Mouse (Mus musculus) bone marrow, adult 2 months (tissue): ENCODE data around the gene Zfp791. TPM values are rescaled to one million over a fixed set of nuclear protein-coding genes. Genes with fewer than 3 reads are reported as not detected.

Experiments used
- H3K27ac ChIP-seq: fragments of 200-500 bp; 2 replicates; pipeline ENCODE4 v1.5.1; 2012; ENCODE audit warnings: low read depth, mild to moderate bottlenecking, control low read depth, inconsistent platforms, low read length; ENCODE audit not compliant: control insufficient read depth, poor library complexity, insufficient read depth
- H3K4me1 ChIP-seq: fragments of 200-500 bp; 2 replicates; pipeline ENCODE4 v1.6.1; 2011; ENCODE audit warnings: low read length; ENCODE audit not compliant: control insufficient read depth, insufficient read depth
- H3K4me3 ChIP-seq: fragments of 200-500 bp; replicated peaks from 2 replicates; pipeline ENCODE3; 2011; ENCODE audit warnings: mild to moderate bottlenecking, low read depth, low read length, control low read depth; ENCODE audit not compliant: control insufficient read depth
- CTCF ChIP-seq: fragments of 200-500 bp; IDR thresholded peaks from 2 replicates; pipeline ENCODE4 v1.5.1; 2011; ENCODE audit warnings: low read length, control low read depth; ENCODE audit not compliant: control insufficient read depth, insufficient read depth
- POLR2A ChIP-seq: fragments of 200-500 bp; IDR thresholded peaks from 2 replicates; pipeline ENCODE4 v1.6.1; 2011; ENCODE audit warnings: low read depth, mild to moderate bottlenecking, control low read depth, low read length, borderline replicate concordance; ENCODE audit not compliant: control insufficient read depth
- WGBS: fragments of 180-500 bp; shearing (Covaris S2); methylation state at CpG from one replicate; pipeline ENCODE4 v1.1.7; 2018; 5-methylcytosine and 5-hydroxymethylcytosine counted together
- polyA plus RNA-seq: library from polyadenylated mRNA; stranded (reverse); fragments of >200 nt; gene quantifications from 2 replicates; pipeline ENCODE4 v1.2.4, GENCODE M21; 2011; ENCODE audit warnings: low replicate concordance; ENCODE audit not compliant: missing spikeins, insufficient read depth, insufficient read length

The Zfp791 gene
- polyA plus RNA-seq, 1 experiment, result not detected

- H3K27ac ChIP-seq, result peak within 1 kb of the TSS; percentile 94
- H3K4me3 ChIP-seq, result peak within 1 kb of the TSS; percentile 95
- WGBS, result under 1% methylated on average over 68 of the region's 68 CpGs
- no peak; the same call in 1 of the 2 replicates for TF ChIP-seq CTCF
- peak; percentile 56; the same call in 1 of the 2 replicates for TF ChIP-seq POLR2A
- H3K4me1 ChIP-seq, result no peaks in the 10 kb centered on the region; the same call in 1 of the 2 replicates
These were observed 51.2 kb downstream of the Zfp791 start, which contains the start of gene Dhps for GRCm38 (mm10) chr8:85071514-85072281. Dhps (plus strand) TSS chr8:85071757.

- Histone ChIP-seq H3K4me1 (no peaks in the 10 kb centered on the region; the same call in 1 of the 2 replicates), H3K27ac (no peak overlapping the region), H3K4me3 (no peak overlapping the region)
- WGBS, result 60% methylated on average over 5 of the region's 5 CpGs
- no peak for TF ChIP-seq CTCF
- no peak for TF ChIP-seq POLR2A
These were observed 51.9 kb downstream of the Zfp791 start for GRCm38 (mm10) chr8:85071041-85071440.

- no peak within 1 kb of the TSS for H3K4me3 ChIP-seq
- TF ChIP-seq POLR2A, result no peak
- TF ChIP-seq CTCF, result no peak
- H3K27ac ChIP-seq, result no peak within 1 kb of the TSS
- no peaks in the 10 kb centered on the region; the same call in 1 of the 2 replicates for H3K4me1 ChIP-seq
These were observed 54.9 kb downstream of the Zfp791 start, which contains the start of gene Gm5741 for GRCm38 (mm10) chr8:85067982-85068381. Gm5741 (minus strand) TSS chr8:85067982.

- Histone ChIP-seq H3K4me3 (no peak overlapping the region), H3K27ac (no peak overlapping the region), H3K4me1 (no peaks in the 10 kb centered on the region; the same call in 1 of the 2 replicates)
- TF ChIP-seq CTCF, result no peak
- no peak for TF ChIP-seq POLR2A
- WGBS, result 94% methylated on average over 2 of the region's 2 CpGs
These were observed 55.7 kb downstream of the Zfp791 start for GRCm38 (mm10) chr8:85067155-85067554.

GRCm38 (mm10) chr8:85065213-85065612, 57.7 kb downstream of the Zfp791 start:
- Histone ChIP-seq H3K4me3 (no peak overlapping the region), H3K4me1 (peaks cover 2% of the 10 kb centered on the region; the same call in 1 of the 2 replicates), H3K27ac (no peak overlapping the region)
- WGBS, result 63% methylated on average over 2 of the region's 2 CpGs
- TF ChIP-seq POLR2A (no peak), CTCF (no peak)

- Histone ChIP-seq H3K4me1 (peaks cover 2% of the 10 kb centered on the region; the same call in 1 of the 2 replicates), H3K27ac (no peak overlapping the region), H3K4me3 (no peak overlapping the region)
- TF ChIP-seq CTCF, result no peak
- no peak for TF ChIP-seq POLR2A
- 87% methylated on average over 4 of the region's 4 CpGs for WGBS
These were observed 60.3 kb downstream of the Zfp791 start for GRCm38 (mm10) chr8:85062603-85063002.

GRCm38 (mm10) chr8:85059879-85060616, 62.8 kb downstream of the Zfp791 start, which contains the start of gene Fbxw9:
Fbxw9 (plus strand) TSS chr8:85060055.
- H3K4me3 ChIP-seq, result peak within 1 kb of the TSS; percentile 98
- H3K4me1 ChIP-seq, result peaks cover 2% of the 10 kb centered on the region; the same call in 1 of the 2 replicates
- peak within 1 kb of the TSS; percentile 41; the same call in 1 of the 2 replicates for H3K27ac ChIP-seq
- WGBS, result under 1% methylated on average over 53 of the region's 53 CpGs
- no peak for TF ChIP-seq POLR2A
- TF ChIP-seq CTCF, result no peak

Other genes starting within 250 kb of the Zfp791 start
- 19.1 and 33.0 TPM in 2 replicates for gene Gcdh, start 229.2 kb downstream of the Zfp791 start, polyA plus RNA-seq
- gene Klf1, start 221.2 kb downstream of the Zfp791 start, polyA plus RNA-seq, result 142 and 168 TPM in 2 replicates
- 35.0 and 54.0 TPM in 2 replicates for gene Dnase2a, start 214.5 kb downstream of the Zfp791 start, polyA plus RNA-seq
- not detected in 2 replicates for gene Mast1, start 185.7 kb downstream of the Zfp791 start, polyA plus RNA-seq
- gene Rtbdn, start 176.1 kb downstream of the Zfp791 start, polyA plus RNA-seq, result not detected in 2 replicates
- not detected in 2 replicates for gene Gm49661, start 153.7 kb downstream of the Zfp791 start, polyA plus RNA-seq
- 1,113 and 1,804 TPM in 2 replicates for gene Prdx2, start 153.5 kb downstream of the Zfp791 start, polyA plus RNA-seq
- gene Rnaseh2a, start 153.3 kb downstream of the Zfp791 start, polyA plus RNA-seq, result 40.8 and 54.9 TPM in 2 replicates
- 11.1 and 18.4 TPM in 2 replicates for gene Junb, start 144.4 kb downstream of the Zfp791 start, polyA plus RNA-seq
- gene Hook2, start 132.5 kb downstream of the Zfp791 start, polyA plus RNA-seq, result 3.5 and 7.3 TPM in 2 replicates
- gene Best2, start 108.6 kb downstream of the Zfp791 start, polyA plus RNA-seq, result not detected in 2 replicates
- gene Asna1, start 97.8 kb downstream of the Zfp791 start, polyA plus RNA-seq, result 20.7 and 46.6 TPM in 2 replicates
- gene Trir, start 96.3 kb downstream of the Zfp791 start, polyA plus RNA-seq, result 240 and 300 TPM in 2 replicates
- gene Tnpo2, start 86.2 kb downstream of the Zfp791 start, polyA plus RNA-seq, result 35.5 and 49.9 TPM in 2 replicates
- gene Fbxw9, start 63.0 kb downstream of the Zfp791 start, polyA plus RNA-seq, result 4.1 and 14.3 TPM in 2 replicates
- 4.3 TPM in 1 of 2 replicates, not detected in the other for gene Gm5741, start 55.1 kb downstream of the Zfp791 start, polyA plus RNA-seq
- 31.0 and 39.6 TPM in 2 replicates for gene Dhps, start 51.3 kb downstream of the Zfp791 start, polyA plus RNA-seq
- 26.9 and 42.0 TPM in 2 replicates for gene Wdr83os, start 42.4 kb downstream of the Zfp791 start, polyA plus RNA-seq
- 57.4 and 100 TPM in 2 replicates for gene Wdr83, start 41.8 kb downstream of the Zfp791 start, polyA plus RNA-seq
- 19.2 and 64.3 TPM in 2 replicates for gene Man2b1, start 39.8 kb downstream of the Zfp791 start, polyA plus RNA-seq
- gene Cks1brt, start 28.8 kb upstream of the Zfp791 start, polyA plus RNA-seq, result not detected in 2 replicates
- not detected in 2 replicates for gene Olfr371, start 102.9 kb upstream of the Zfp791 start, polyA plus RNA-seq
- gene Orc6, start 176.5 kb upstream of the Zfp791 start, polyA plus RNA-seq, result 58.9 and 65.2 TPM in 2 replicates
- 22.3 and 37.8 TPM in 2 replicates for gene Vps35, start 176.7 kb upstream of the Zfp791 start, polyA plus RNA-seq